Mouse (Mus musculus): ENCODE measurements around the gene Prkar1a.

GRCm38 (mm10) chr11:109682221-109682620, 33.0 kb downstream of the Prkar1a start:
- no peak for TF ChIP-seq CTCF (IDR thresholded peaks at IDR 0.05; ENCODE audit: low read depth, low read length)
- TF ChIP-seq POLR2A (IDR thresholded peaks at IDR 0.05; ENCODE audit: borderline replicate concordance, low read depth, low read length), result no peak
